Mouse (Mus musculus) hindlimb bud, embryonic 11.5 days (tissue): ENCODE measurements around the gene Mogs.

Experiments
- DNase-seq: peaks from one replicate; pipeline ENCODE4 v3.0.0-alpha.2; 2012; ENCODE audit warnings: low read depth, low spot score; ENCODE audit errors: extremely low spot score

Gene Mogs

GRCm38 (mm10) chr6:83120930-83121862 lies 5.9 kb downstream of the Mogs start, which contains the start of gene Wbp1:
Gene Wbp1 (minus strand): TSS chr6:83121559.
- DNase-seq, result peak; percentile 99

GRCm38 (mm10) chr6:83121863-83122710 lies 6.8 kb downstream of the Mogs start:
- DNase-seq, result no peak

- DNase-seq, result no peak
These were observed 7.7 kb downstream of the Mogs start for GRCm38 (mm10) chr6:83122961-83123360.

GRCm38 (mm10) chr6:83124851-83125312 lies 9.6 kb downstream of the Mogs start:
- DNase-seq, result peak; percentile 91

GRCm38 (mm10) chr6:83125331-83125730 lies 10.0 kb downstream of the Mogs start, which contains the start of gene Ino80b:
Gene Ino80b (minus strand): TSS chr6:83125431.
- no peak for DNase-seq

GRCm38 (mm10) chr6:83127419-83127818 lies 12.1 kb downstream of the Mogs start:
- no peak for DNase-seq

- DNase-seq, result no peak
These were observed 16.3 kb downstream of the Mogs start for GRCm38 (mm10) chr6:83131469-83132034.

- no peak for DNase-seq
These were observed 17.1 kb downstream of the Mogs start for GRCm38 (mm10) chr6:83132176-83132919.

GRCm38 (mm10) chr6:83134226-83134625 lies 18.9 kb downstream of the Mogs start:
- no peak for DNase-seq

- no peak for DNase-seq
These were observed 19.7 kb downstream of the Mogs start, which contains the start of gene Rtkn for GRCm38 (mm10) chr6:83134951-83135513. Gene Rtkn (plus strand): TSS chr6:83135463.

GRCm38 (mm10) chr6:83135571-83136161 lies 20.4 kb downstream of the Mogs start:
- no peak for DNase-seq

- DNase-seq, result no peak
These were observed 21.1 kb downstream of the Mogs start for GRCm38 (mm10) chr6:83136291-83136880.

GRCm38 (mm10) chr6:83136881-83137575 lies 21.7 kb downstream of the Mogs start:
- peak; percentile 61 for DNase-seq

- DNase-seq, result peak; percentile 83
These were observed 22.3 kb downstream of the Mogs start for GRCm38 (mm10) chr6:83137576-83137950.

- DNase-seq, result peak; percentile 26
These were observed 22.8 kb downstream of the Mogs start for GRCm38 (mm10) chr6:83138056-83138455.

- no peak for DNase-seq
These were observed 24.7 kb downstream of the Mogs start for GRCm38 (mm10) chr6:83140044-83140443.

- no peak for DNase-seq
These were observed 26.3 kb downstream of the Mogs start for GRCm38 (mm10) chr6:83141636-83142035.

GRCm38 (mm10) chr6:83142211-83142731 lies 27.0 kb downstream of the Mogs start:
- DNase-seq, result no peak
